Mouse (Mus musculus): ENCODE data around the gene Olfr646.

Gene Olfr646

DNA sequence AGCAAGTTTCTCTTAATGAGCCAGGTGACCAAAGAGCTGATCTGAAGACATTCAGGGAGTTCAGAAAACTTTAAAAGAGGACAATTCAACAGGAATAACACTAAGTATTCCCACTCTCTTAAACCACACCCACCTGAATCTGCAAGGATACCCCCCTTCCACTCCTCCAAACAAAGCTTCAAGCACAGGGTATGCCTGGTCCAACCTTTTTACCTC is at the start of gene Olfr646:
Olfr646 (plus strand) TSS at position 117 of the 216 bp plus-strand sequence.
- DNase-seq (ENCODE audit: low read depth, low spot score), result no peak

DNA sequence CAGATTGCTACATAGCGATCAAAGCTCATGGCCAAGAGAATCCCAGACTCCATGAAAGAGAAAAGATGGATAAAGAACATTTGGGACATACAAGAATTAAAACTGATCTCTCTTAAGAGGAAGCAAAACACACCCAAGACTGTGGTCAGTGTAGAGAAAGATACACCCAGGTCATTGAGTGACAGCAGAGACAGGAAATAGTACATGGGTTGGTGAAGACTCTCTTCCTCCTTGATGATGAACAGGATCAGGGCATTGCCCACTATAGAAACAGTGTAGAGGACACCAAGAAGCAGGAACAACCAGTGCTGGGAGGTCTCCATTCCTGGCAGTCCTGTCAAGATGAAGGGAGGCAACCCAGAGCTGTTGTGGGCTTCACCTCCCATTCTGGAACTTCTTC is 45.5 kb upstream of the Olfr646 start:
- DNase-seq (ENCODE audit: low read depth, low spot score), result no peak

DNA sequence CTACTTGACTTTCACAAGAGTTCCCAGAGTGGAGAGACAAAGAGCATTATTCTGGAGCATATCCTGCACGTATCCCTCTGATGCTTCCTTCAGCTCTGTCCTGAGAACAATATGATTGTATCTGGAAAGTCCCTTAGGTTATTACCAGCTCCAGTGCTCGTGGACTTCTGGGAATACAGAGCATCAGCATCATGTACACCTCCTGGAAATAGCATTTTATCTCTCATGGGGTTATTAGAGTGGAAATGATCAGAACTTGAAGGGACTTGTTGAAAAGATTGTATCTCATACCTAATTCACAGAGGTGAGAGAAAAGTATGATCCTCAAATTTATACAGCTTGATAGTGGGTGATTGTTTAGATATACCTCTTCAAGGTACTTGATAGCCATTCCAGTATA is 43.3 kb upstream of the Olfr646 start, which contains the start of gene 4930516K23Rik:
4930516K23Rik (minus strand) TSS at position 101 of the 400 bp plus-strand sequence.
- DNase-seq (ENCODE audit: low read depth, low spot score), result no peak

DNA sequence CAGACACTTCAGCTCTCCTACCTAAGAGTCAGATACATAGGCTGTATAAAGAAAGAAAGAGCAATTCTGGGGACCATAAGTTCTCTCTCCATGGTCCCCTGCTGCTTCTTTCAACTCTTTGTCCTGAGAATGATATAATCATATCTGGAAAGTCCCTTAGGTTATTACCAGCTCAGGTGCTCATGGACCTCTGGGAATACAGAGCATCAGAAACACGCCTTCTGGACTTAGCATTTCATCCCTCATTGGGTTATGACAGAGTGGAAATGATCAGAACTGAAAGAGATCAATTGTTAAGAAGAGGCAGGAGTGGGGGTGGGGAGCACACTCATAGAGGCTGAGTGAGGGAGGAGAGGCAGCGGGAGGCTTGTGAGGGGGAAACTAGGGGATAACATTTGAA is 32.9 kb upstream of the Olfr646 start, which contains the start of gene Olfr644:
Olfr644 (minus strand) TSS at position 101 of the 400 bp plus-strand sequence.
- no peak for DNase-seq (ENCODE audit: low read depth, low spot score)

DNA sequence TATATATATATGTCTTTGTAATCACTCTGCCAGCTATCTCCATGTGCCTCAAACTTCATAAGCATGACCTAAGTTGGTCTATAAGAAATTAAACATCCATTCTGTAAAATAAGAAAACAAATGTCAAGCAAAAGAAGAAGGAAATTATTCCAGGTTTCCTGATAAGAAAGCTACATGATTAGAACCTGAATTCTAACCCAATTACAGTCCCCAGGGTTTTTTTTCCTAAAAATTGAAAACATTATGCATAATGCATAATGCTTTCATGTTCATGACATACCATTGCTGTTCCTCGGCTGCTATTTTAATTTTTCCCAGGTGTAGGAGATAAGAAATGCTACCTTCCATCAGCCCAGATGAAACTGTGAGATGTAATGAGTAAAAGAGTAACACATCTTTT is 19.3 kb upstream of the Olfr646 start, which contains the start of gene Olfr645:
Olfr645 (minus strand) TSS at position 101 of the 400 bp plus-strand sequence.
- no peak for DNase-seq (ENCODE audit: low read depth, low spot score)

DNA sequence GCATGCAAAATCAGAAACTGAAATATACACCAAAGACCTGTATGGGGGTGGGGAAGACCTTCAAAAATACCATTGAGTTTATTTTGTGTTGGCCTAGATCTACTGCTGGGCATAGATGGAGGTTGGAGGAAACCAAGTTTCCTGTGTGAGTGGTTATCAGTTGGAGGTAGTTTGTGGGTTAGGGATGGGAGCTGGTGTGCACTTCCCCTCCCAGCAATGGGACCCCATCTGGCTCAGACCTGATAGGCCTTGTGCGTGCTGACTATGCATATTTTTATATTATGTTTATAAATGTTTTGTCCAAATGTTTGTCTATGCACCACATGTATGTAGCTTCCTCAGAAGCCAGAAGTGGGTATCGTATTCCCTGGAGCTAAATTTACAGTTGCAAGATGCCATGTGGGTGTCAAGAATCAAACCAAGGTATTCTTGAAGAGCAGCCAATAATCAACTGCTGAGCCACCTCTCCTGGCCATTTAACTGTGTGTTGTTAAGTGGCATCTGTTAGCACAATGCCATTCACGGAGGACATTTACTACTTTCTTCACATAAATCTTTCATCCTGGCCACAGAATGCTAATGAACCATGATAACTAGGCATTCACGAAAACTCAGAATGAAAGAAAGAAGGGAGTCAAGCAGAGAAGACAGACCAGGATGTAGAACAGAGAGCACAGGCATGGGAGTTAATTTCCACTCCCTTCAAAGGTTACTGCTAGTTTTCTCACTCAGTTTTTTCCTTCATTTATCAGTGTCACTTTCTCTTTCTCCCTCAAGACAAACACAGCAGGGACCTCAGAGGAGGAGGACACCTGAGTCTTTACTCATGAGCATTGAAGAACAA is 538 bp upstream of the Olfr646 start:
- DNase-seq (ENCODE audit: low read depth, low spot score), result no peak

DNA sequence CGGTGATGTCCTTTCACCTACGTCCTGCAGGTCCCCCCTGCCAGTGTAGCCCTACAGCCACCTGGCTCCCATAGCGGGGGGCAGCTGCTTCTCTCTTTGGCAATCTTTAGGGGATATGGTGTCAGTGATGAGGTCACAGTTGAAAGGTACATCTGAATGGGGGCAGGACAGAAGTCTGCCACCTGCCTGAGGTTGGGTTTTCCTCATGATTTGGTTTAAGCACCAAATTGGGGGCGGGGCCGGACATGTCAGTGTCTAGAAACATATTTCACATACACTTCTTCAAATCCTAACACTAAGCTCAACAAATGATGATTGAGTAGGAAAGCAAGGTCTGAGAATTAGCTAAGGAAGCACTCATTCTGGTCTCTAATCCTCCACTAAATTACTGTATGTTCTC is 25.1 kb downstream of the Olfr646 start, which contains the start of gene Ubqln5:
Ubqln5 (minus strand) TSS at position 101 of the 400 bp plus-strand sequence.
- no peak for DNase-seq (ENCODE audit: low read depth, low spot score)

DNA sequence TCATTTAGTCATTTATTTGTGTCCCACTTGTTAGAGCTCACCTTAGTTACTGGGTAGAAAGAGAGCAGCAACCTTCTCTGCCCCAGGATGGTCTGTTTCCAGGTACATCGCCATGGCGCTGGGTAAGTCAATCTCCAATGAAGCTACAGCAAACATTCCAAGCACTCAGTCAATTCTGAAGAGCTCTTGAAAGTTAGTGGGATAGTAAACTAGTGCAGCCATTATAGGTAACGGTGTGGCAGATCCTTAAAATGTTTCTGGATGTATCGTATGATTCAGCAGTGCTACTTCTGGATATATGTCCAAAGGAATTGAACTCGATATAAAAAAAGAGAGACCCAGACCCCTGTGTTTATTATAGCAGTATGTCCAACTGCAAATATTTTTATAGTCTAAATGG is 32.6 kb downstream of the Olfr646 start, which contains the start of gene Olfr643:
Olfr643 (minus strand) TSS at position 101 of the 400 bp plus-strand sequence.
- DNase-seq (ENCODE audit: low read depth, low spot score), result no peak

DNA sequence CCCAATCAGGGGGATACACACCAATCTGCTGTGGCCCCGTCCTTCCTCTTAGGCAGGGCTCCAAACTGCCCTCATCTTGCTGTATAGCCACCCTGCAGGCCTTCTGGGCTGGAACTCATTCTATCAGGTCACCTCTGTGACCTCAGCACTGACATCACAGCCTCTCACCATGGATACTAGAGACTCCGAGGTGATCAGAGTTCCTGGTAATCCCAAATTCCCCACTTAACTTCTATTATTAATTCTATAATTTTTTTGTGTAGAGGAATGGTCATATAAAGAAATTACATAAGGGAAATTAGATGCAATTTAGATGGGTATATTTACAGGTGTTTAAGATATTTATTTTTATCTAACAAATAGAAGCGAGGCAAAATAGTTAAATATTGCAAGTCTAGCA is 38.5 kb downstream of the Olfr646 start, which contains the start of gene Ubqln3:
Ubqln3 (minus strand) TSS at position 101 of the 400 bp plus-strand sequence.
- no peak for DNase-seq (ENCODE audit: low read depth, low spot score)

DNA sequence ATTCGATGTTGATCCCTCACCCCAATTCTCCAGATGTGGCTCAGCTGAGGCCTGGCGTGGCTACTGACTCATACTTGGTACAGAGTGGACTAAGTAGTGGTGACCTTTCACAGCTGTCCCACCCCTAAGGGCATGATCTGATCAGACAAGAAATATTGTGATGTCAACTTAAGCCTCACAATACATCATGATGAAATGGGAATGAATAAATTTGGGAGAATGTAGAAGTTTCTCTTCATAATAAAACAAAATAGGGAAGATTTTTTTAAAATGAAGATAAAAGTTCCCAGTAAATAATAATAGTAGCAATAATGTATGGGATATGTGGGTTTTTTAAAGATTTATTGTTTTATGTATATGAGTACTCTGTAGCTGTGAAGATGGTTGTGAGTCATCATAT is 45.8 kb downstream of the Olfr646 start, which contains the start of gene Ubqlnl:
Ubqlnl (minus strand) TSS at position 101 of the 400 bp plus-strand sequence.
- DNase-seq (ENCODE audit: low read depth, low spot score), result no peak

Measured in 3T3-L1 (cell line).